Mouse (Mus musculus) limb, embryonic 14.5 days (tissue): ENCODE measurements around the gene Cish. TPM values are rescaled to one million over a fixed set of nuclear protein-coding genes. Genes with fewer than 3 reads are reported as not detected.

ENCODE experiments used
- ATAC-seq: fragments of 200-750 bp; cut with Nextera tagmentation; 2 replicates; pipeline ENCODE4 v1.8.0; 2017; ENCODE audit warnings: low read depth, moderate number of reproducible peaks, moderate TSS enrichment; ENCODE audit not compliant: low FRiP score
- DNase-seq: peaks from one replicate; pipeline ENCODE4 v3.0.0-alpha.2; 2015; ENCODE audit warnings: low spot score
- H3K27ac ChIP-seq: fragments of 300-500 bp; sonication (generic); replicated peaks from 2 replicates; pipeline ENCODE4 v1.5.1; 2014; ENCODE audit warnings: low read depth, mild to moderate bottlenecking, low read length, moderate library complexity, mixed read lengths
- H3K27me3 ChIP-seq: fragments of 300-500 bp; sonication (generic); 2 replicates; pipeline ENCODE4 v1.6.1; 2014; ENCODE audit warnings: low read length, mixed read lengths; ENCODE audit not compliant: control insufficient read depth, insufficient read depth
- H3K36me3 ChIP-seq: fragments of 300-500 bp; sonication (generic); 2 replicates; pipeline ENCODE4 v1.6.1; 2014; ENCODE audit warnings: mild to moderate bottlenecking, low read length, moderate library complexity, mixed read lengths; ENCODE audit not compliant: control insufficient read depth, insufficient read depth
- H3K4me1 ChIP-seq: fragments of 300-500 bp; sonication (generic); 2 replicates; pipeline ENCODE4 v1.6.1; 2014; ENCODE audit warnings: antibody characterized with exemption, low read length, mixed read lengths; ENCODE audit not compliant: control insufficient read depth, insufficient read depth
- H3K4me2 ChIP-seq: fragments of 300-500 bp; sonication (generic); replicated peaks from 2 replicates; pipeline ENCODE4 v1.6.1; 2014; ENCODE audit warnings: low read depth, mild to moderate bottlenecking, low read length, moderate library complexity; ENCODE audit not compliant: severe bottlenecking
- H3K4me3 ChIP-seq: fragments of 300-500 bp; sonication (generic); replicated peaks from 2 replicates; pipeline ENCODE4 v1.5.1; 2014; ENCODE audit warnings: low read length
- H3K9ac ChIP-seq: fragments of 300-500 bp; sonication (generic); 2 replicates; pipeline ENCODE4 v1.6.1; 2014; ENCODE audit warnings: mild to moderate bottlenecking, low read depth, low read length, moderate library complexity; ENCODE audit not compliant: severe bottlenecking
- H3K9me3 ChIP-seq: fragments of 300-500 bp; sonication (generic); 2 replicates; pipeline ENCODE4 v1.6.1; 2016; ENCODE audit warnings: low read length; ENCODE audit not compliant: control insufficient read depth
- POLR2A ChIP-seq: fragments of 200-500 bp; IDR thresholded peaks from 2 replicates; pipeline ENCODE4 v1.8.0; 2012; ENCODE audit warnings: inconsistent platforms, mild to moderate bottlenecking, moderate library complexity, borderline replicate concordance; ENCODE audit not compliant: insufficient read depth, insufficient read length; ENCODE audit errors: extremely low read depth
- WGBS: fragments of 180-500 bp; shearing (Covaris S2); extraction: QIAGEN DNeasy Blood & Tissue Kit; methylation state at CpG from one replicate; pipeline ENCODE4 v1.1.7; 2014; 5-methylcytosine and 5-hydroxymethylcytosine counted together
- polyA plus RNA-seq, 2 experiments: library from polyadenylated mRNA; depleted of rRNA in 1 of 2; stranded (reverse) in 1 of 2; unstranded in 1 of 2; fragments of >200 nt; fragmentation: Nextera tagmentation in 1 of 2; extraction: Ambion mirVana in 1 of 2; gene quantifications; 2 replicates each; pipeline versions ENCODE4 v1.2.1 to v1.2.3; 2012 to 2014

Cish gene
- polyA plus RNA-seq, 2 experiments: 5.6 to 8.4 TPM

- WGBS: 87% methylated on average over 11 of the region's 11 CpGs
- H3K4me2 ChIP-seq: no peak overlapping the region
- no peak overlapping the region for H3K27ac ChIP-seq
- H3K9ac ChIP-seq: peak overlapping the region; percentile 16; the same call in 1 of the 2 replicates
- no peaks in the 10 kb centered on the region for H3K9me3 ChIP-seq
- no peak overlapping the region for H3K4me3 ChIP-seq
- no peak for TF ChIP-seq POLR2A
- ATAC-seq (no peak), DNase-seq (no peak)
- no peaks in the 10 kb centered on the region for H3K27me3 ChIP-seq
- no peaks in the 10 kb centered on the region for H3K4me1 ChIP-seq
- H3K36me3 ChIP-seq: peaks cover 2% of the 10 kb centered on the region; the same call in 1 of the 2 replicates
Observed at GRCm38 (mm10) chr9:107307099-107307872, 11.5 kb downstream of the Cish start.

- Histone ChIP-seq H3K27me3 (no peaks in the 10 kb centered on the region), H3K9me3 (no peaks in the 10 kb centered on the region), H3K4me1 (no peaks in the 10 kb centered on the region), H3K36me3 (no peaks in the 10 kb centered on the region), H3K9ac (peak overlapping the region; percentile 16; the same call in 1 of the 2 replicates), H3K4me2 (no peak overlapping the region), H3K4me3 (no peak overlapping the region), H3K27ac (no peak overlapping the region)
- ATAC-seq (no peak), DNase-seq (no peak)
- WGBS: 65% methylated on average over 12 of the region's 12 CpGs
- TF ChIP-seq POLR2A: no peak
Observed at GRCm38 (mm10) chr9:107307886-107308285, 12.1 kb downstream of the Cish start.

- TF ChIP-seq POLR2A: no peak
- no peak for ATAC-seq
- H3K36me3 ChIP-seq: no peaks in the 10 kb centered on the region
- no peak overlapping the region for H3K4me2 ChIP-seq
- H3K9me3 ChIP-seq: no peaks in the 10 kb centered on the region
- WGBS: 89% methylated on average over 9 of the region's 9 CpGs
- H3K4me3 ChIP-seq: no peak overlapping the region
- H3K27me3 ChIP-seq: no peaks in the 10 kb centered on the region
- H3K4me1 ChIP-seq: no peaks in the 10 kb centered on the region
- no peak for DNase-seq
- H3K9ac ChIP-seq: peak overlapping the region; percentile 16; the same call in 1 of the 2 replicates
- no peak overlapping the region for H3K27ac ChIP-seq
Observed at GRCm38 (mm10) chr9:107308346-107309000, 12.6 kb downstream of the Cish start.

- no peak for TF ChIP-seq POLR2A
- Histone ChIP-seq H3K27me3 (no peaks in the 10 kb centered on the region), H3K4me3 (no peak overlapping the region), H3K36me3 (no peaks in the 10 kb centered on the region), H3K9ac (no peak overlapping the region), H3K4me1 (no peaks in the 10 kb centered on the region), H3K4me2 (no peak overlapping the region), H3K27ac (no peak overlapping the region), H3K9me3 (no peaks in the 10 kb centered on the region)
- 65% methylated on average over 9 of the region's 9 CpGs for WGBS
- ATAC-seq: no peak
- no peak for DNase-seq
Observed at GRCm38 (mm10) chr9:107309171-107309570, 13.3 kb downstream of the Cish start.

- no peak overlapping the region for H3K4me2 ChIP-seq
- no peak for TF ChIP-seq POLR2A
- H3K27me3 ChIP-seq: no peaks in the 10 kb centered on the region
- H3K4me1 ChIP-seq: no peaks in the 10 kb centered on the region
- H3K4me3 ChIP-seq: no peak overlapping the region
- DNase-seq: no peak
- WGBS: 64% methylated on average over 5 of the region's 5 CpGs
- H3K27ac ChIP-seq: no peak overlapping the region
- ATAC-seq: no peak
- no peaks in the 10 kb centered on the region for H3K36me3 ChIP-seq
- no peak overlapping the region for H3K9ac ChIP-seq
- H3K9me3 ChIP-seq: no peaks in the 10 kb centered on the region
Observed at GRCm38 (mm10) chr9:107309600-107309999, 13.8 kb downstream of the Cish start.
